Mouse (Mus musculus) CH12.LX (cell line): ENCODE results near the gene Ly6g6c. TPM values are rescaled to one million over a fixed set of nuclear protein-coding genes. Genes with fewer than 3 reads are reported as not detected.

ENCODE experiments used
- DNase-seq: peaks from one replicate; pipeline ENCODE4 v3.0.0-alpha.2; 2013; ENCODE audit errors: extremely low read depth
- H3K27ac ChIP-seq: 2 replicates; pipeline ENCODE4 v1.5.1; 2012; ENCODE audit warnings: low read depth, mild to moderate bottlenecking, control low read depth, moderate library complexity; ENCODE audit not compliant: insufficient read depth
- H3K27me3 ChIP-seq: replicated peaks from 2 replicates; pipeline ENCODE3; 2012; ENCODE audit warnings: inconsistent platforms
- H3K36me3 ChIP-seq, 2 experiments: replicated peaks in 1 of 2; 2 replicates each; pipeline versions ENCODE3 to v1.6.1; 2012; ENCODE audit warnings: inconsistent platforms in 1 of 2, low read length in 1 of 2, mild to moderate bottlenecking in 1 of 2, mixed read lengths in 1 of 2, moderate library complexity in 1 of 2; ENCODE audit not compliant: control insufficient read depth in 1 of 2, insufficient read depth in 1 of 2
- H3K4me1 ChIP-seq, 2 experiments: 2 replicates each; pipeline ENCODE4 v1.6.1; 2012; ENCODE audit warnings: inconsistent platforms in 1 of 2, moderate library complexity in 1 of 2; ENCODE audit not compliant: insufficient read depth in 2 of 2, control insufficient read depth in 1 of 2
- H3K4me2 ChIP-seq: 2 replicates; pipeline ENCODE4 v1.6.1; 2012; ENCODE audit warnings: low read depth, mild to moderate bottlenecking, control low read depth; ENCODE audit not compliant: poor library complexity, insufficient read depth, severe bottlenecking
- H3K4me3 ChIP-seq, 3 experiments: fragments of 150-350 bp in 1 of 3; sonication (generic) in 1 of 3; replicated peaks in 1 of 3; 2 replicates each; pipeline versions ENCODE3 to v1.5.1; 2011 to 2012; ENCODE audit warnings: low read depth in 2 of 3, low read length in 2 of 3, mild to moderate bottlenecking in 2 of 3, moderate library complexity in 2 of 3, control low read depth in 1 of 3, improper control_type of control experiment in 1 of 3, inconsistent platforms in 1 of 3, mixed read lengths in 1 of 3; ENCODE audit not compliant: poor library complexity in 1 of 3
- H3K79me2 ChIP-seq: replicated peaks from 2 replicates; pipeline ENCODE4 v1.6.1; 2012; ENCODE audit warnings: mild to moderate bottlenecking, moderate library complexity; ENCODE audit not compliant: control insufficient read depth, poor library complexity, insufficient read depth, severe bottlenecking; ENCODE audit errors: extremely low read depth
- H3K9ac ChIP-seq: 2 replicates; pipeline ENCODE4 v1.6.1; 2012; ENCODE audit warnings: low read depth, mild to moderate bottlenecking, control low read depth, moderate library complexity; ENCODE audit not compliant: insufficient read depth
- H3K9me3 ChIP-seq: replicated peaks from 2 replicates; pipeline ENCODE3; 2012; ENCODE audit warnings: low read length, inconsistent platforms, mixed read lengths
- BHLHE40 ChIP-seq: IDR thresholded peaks from 2 replicates; pipeline ENCODE4 v1.6.1; 2011; ENCODE audit warnings: mild to moderate bottlenecking, low read depth, low read length, improper control_type of control experiment
- E2F4 ChIP-seq: IDR thresholded peaks from 2 replicates; pipeline ENCODE4 v1.6.1; 2011; ENCODE audit warnings: low read depth, low read length, improper control_type of control experiment; ENCODE audit not compliant: insufficient replicate concordance
- ELF1 ChIP-seq: IDR thresholded peaks from 2 replicates; pipeline ENCODE4 v1.6.1; 2014; ENCODE audit warnings: low read depth, mild to moderate bottlenecking, inconsistent platforms, low read length, improper control_type of control experiment
- ETS1 ChIP-seq: conservative IDR thresholded peaks from 2 replicates; pipeline ENCODE4 v1.6.1; 2012; ENCODE audit warnings: low read depth, mild to moderate bottlenecking, inconsistent platforms, low read length, improper control_type of control experiment, moderate library complexity
- GABPA ChIP-seq: IDR thresholded peaks from 2 replicates; pipeline ENCODE4 v1.6.1; 2012; ENCODE audit warnings: low read depth, low read length, improper control_type of control experiment, inconsistent platforms; ENCODE audit not compliant: insufficient replicate concordance
- IRF4 ChIP-seq: IDR thresholded peaks from 2 replicates; pipeline ENCODE4 v1.6.1; 2014; ENCODE audit warnings: low read depth, mild to moderate bottlenecking, inconsistent platforms, low read length, improper control_type of control experiment
- JUN ChIP-seq: IDR thresholded peaks from 2 replicates; pipeline ENCODE4 v1.6.1; 2011; ENCODE audit warnings: low read depth, mild to moderate bottlenecking, low read length, improper control_type of control experiment, moderate library complexity; ENCODE audit not compliant: insufficient read depth
- JUND ChIP-seq: conservative IDR thresholded peaks from 2 replicates; pipeline ENCODE4 v1.6.1; 2011; ENCODE audit warnings: low read depth, low read length, improper control_type of control experiment
- MAX ChIP-seq: IDR thresholded peaks from 2 replicates; pipeline ENCODE4 v1.6.1; 2011; ENCODE audit warnings: low read length, improper control_type of control experiment
- MEF2A ChIP-seq: IDR thresholded peaks from 2 replicates; pipeline ENCODE4 v1.6.1; 2014; ENCODE audit warnings: low read depth, mild to moderate bottlenecking, inconsistent platforms, low read length, improper control_type of control experiment, borderline replicate concordance
- MXI1 ChIP-seq: IDR thresholded peaks from 2 replicates; pipeline ENCODE4 v1.6.1; 2011; ENCODE audit warnings: mild to moderate bottlenecking, low read depth, low read length, improper control_type of control experiment
- MYC ChIP-seq: IDR thresholded peaks from 2 replicates; pipeline ENCODE4 v1.6.1; 2011; ENCODE audit warnings: low read depth, mild to moderate bottlenecking, improper control_type of control experiment, low read length
- TCF12 ChIP-seq: IDR thresholded peaks from 2 replicates; pipeline ENCODE4 v1.6.1; 2014; ENCODE audit warnings: low read depth, mild to moderate bottlenecking, inconsistent platforms, low read length, improper control_type of control experiment
- UBTF ChIP-seq: IDR thresholded peaks from 2 replicates; pipeline ENCODE4 v1.6.1; 2012; ENCODE audit warnings: low read depth, mild to moderate bottlenecking, inconsistent platforms, low read length, improper control_type of control experiment, moderate library complexity
- USF1 ChIP-seq: IDR thresholded peaks from 2 replicates; pipeline ENCODE4 v1.6.1; 2014; ENCODE audit warnings: low read depth, mild to moderate bottlenecking, inconsistent platforms, low read length, improper control_type of control experiment
- ZC3H11A ChIP-seq: IDR thresholded peaks from 2 replicates; pipeline ENCODE4 v1.6.1; 2012; ENCODE audit warnings: low read depth, mild to moderate bottlenecking, inconsistent platforms, low read length, improper control_type of control experiment
- ZKSCAN1 ChIP-seq: IDR thresholded peaks from 2 replicates; pipeline ENCODE4 v1.6.1; 2012; ENCODE audit warnings: low read depth, inconsistent platforms, low read length, improper control_type of control experiment, borderline replicate concordance
- dilution Hi-C: fragments of 300-500 bp; cut with MboI; formaldehyde crosslinking; loops from 2 replicates; pipeline ENCODE4 v1.14.3; 2020; ENCODE audit warnings: low sequenced_read_pairs; ENCODE audit not compliant: extremely low pct_unique_long_range_greater_than_20kb, extremely low pct_ligation_motif_present
- in situ Hi-C: fragments of 300-500 bp; cut with MboI; formaldehyde crosslinking; loops from 3 replicates; pipeline ENCODE4 v1.14.3; 2019; ENCODE audit warnings: low sequenced_read_pairs, low pct_ligation_motif_present, low pct_unique_long_range_greater_than_20kb, mixed read lengths
- polyA plus RNA-seq: library from polyadenylated mRNA; unstranded; fragments of >175 nt; gene quantifications from 2 replicates; pipeline ENCODE4 v1.2.1, GENCODE M21; 2012; ENCODE audit warnings: low read depth; ENCODE audit not compliant: insufficient read length
- total RNA-seq, 2 experiments: library from RNA; depleted of rRNA; stranded (reverse); fragments of 300-350 nt in 1 of 2; fragments of >200 nt in 1 of 2; gene quantifications; 2 replicates each; pipeline ENCODE4 v1.2.3; 2012 to 2014

Ly6g6c gene
- total and polyA plus RNA-seq, 3 experiments = 0.30 TPM; not detected in 2

DNA sequence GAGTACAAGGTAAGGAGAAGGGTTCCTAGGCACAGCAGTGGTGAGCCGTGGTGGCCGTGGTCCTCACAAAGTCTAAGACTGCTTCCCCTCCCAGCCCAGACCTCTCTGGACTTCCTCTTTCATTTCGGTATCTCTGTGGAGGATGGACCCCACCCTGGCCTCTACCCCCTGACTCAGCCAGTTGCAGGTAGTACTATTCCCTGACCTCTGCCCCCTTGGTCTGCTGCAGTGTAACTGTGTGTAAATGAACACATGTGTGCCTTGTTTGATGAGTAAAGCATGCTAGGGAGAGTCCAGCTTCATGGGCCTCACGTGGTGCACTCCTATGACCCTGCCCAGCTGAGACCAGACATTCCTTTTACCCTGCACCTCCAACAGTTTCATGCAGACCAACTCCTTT is 41.4 kb upstream of the Ly6g6c start:
- no peak for DNase-seq
- Histone ChIP-seq H3K4me3 (no peak overlapping the region), H3K9ac (no peak overlapping the region), H3K79me2 (no peaks in the 10 kb centered on the region; the same call in none of the 2 replicates), H3K9me3 (no peaks in the 10 kb centered on the region), H3K36me3 (peaks cover 4 to 47% of the 10 kb centered on the region in 2 experiments), H3K27me3 (no peaks in the 10 kb centered on the region), H3K4me2 (no peak overlapping the region; the same call in 1 of the 2 replicates), H3K4me1 (peaks cover 14 to 50% of the 10 kb centered on the region in 2 experiments), H3K27ac (no peak overlapping the region)
- TF ChIP-seq ZKSCAN1 (no peak), MEF2A (no peak), ETS1 (no peak), ZC3H11A (no peak), UBTF (no peak), JUND (no peak)
- in situ Hi-C loops (loop anchor here (5.0 to 10.0 kb wide), 2 partner anchors 44 to 91 kb away; partner anchors contain the start of genes Ly6g5b, Ly6g6c and Mpig6b), dilution Hi-C loops (no loop called here)

DNA sequence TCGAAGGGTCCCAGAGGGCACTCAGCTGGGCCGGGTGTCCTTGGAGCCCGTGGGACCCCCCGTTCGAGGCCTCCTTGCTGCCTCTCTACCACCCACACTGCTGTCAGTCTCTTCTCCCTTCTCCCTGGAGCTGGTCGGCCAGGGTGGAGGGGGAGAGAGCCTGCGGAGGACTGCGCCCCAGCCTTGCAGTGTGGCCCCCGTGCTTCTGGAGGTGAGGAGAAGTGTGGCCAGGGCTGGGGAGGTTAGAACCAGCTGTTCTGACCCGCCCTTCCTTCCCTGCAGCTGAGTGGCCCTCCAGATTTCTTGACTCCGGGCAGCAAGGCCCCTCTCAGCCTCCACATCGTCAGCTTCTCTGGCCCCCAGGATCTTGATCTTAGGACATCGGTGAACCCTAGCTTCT is 40.9 kb upstream of the Ly6g6c start:
- H3K9me3 ChIP-seq = no peaks in the 10 kb centered on the region
- dilution Hi-C loops = no loop called here
- H3K4me2 ChIP-seq = no peak overlapping the region; the same call in 1 of the 2 replicates
- no peak for DNase-seq
- H3K27me3 ChIP-seq = no peaks in the 10 kb centered on the region
- no peak overlapping the region for H3K4me3 ChIP-seq
- peaks cover 4 to 47% of the 10 kb centered on the region in 2 experiments for H3K36me3 ChIP-seq
- TF ChIP-seq UBTF (no peak), USF1 (no peak), ELF1 (no peak), IRF4 (no peak), ETS1 (no peak), MYC (no peak), MAX (no peak), JUN (no peak), TCF12 (no peak), BHLHE40 (no peak), E2F4 (no peak), GABPA (no peak), MXI1 (no peak)
- TF ChIP-seq, all 38 proteins: peak for 0
- Histone ChIP-seq H3K27ac (no peak overlapping the region), H3K9ac (no peak overlapping the region), H3K4me1 (peaks cover 14 to 55% of the 10 kb centered on the region in 2 experiments), H3K79me2 (no peaks in the 10 kb centered on the region; the same call in none of the 2 replicates)
- in situ Hi-C loops = loop anchor here (5.0 to 10.0 kb wide), 2 partner anchors 43 to 91 kb away; partner anchors contain the start of genes Ly6g5b, Ly6g6c and Mpig6b
